Mouse (Mus musculus) heart, embryonic 11.5 days (tissue): Measurements from ENCODE around the gene Cabp1. TPM values are rescaled to one million over a fixed set of nuclear protein-coding genes. Genes with fewer than 3 reads are reported as not detected.
"Not testable (repeated sequence)": the region's sequence is repeated elsewhere in the genome, so short reads cannot be mapped to it uniquely, and the experiment has no call there.

Source experiments
- ATAC-seq: fragments of 200-750 bp; cut with Nextera tagmentation; replicated peaks from 2 replicates; pipeline ENCODE4 v1.8.0; 2017; ENCODE audit warnings: moderate library complexity; ENCODE audit not compliant: insufficient number of reproducible peaks, low FRiP score, low TSS enrichment
- H3K27ac ChIP-seq: fragments of 300-500 bp; sonication (generic); 2 replicates; pipeline ENCODE4 v1.5.1; 2014; ENCODE audit warnings: mild to moderate bottlenecking, low read depth, low read length
- H3K27me3 ChIP-seq: fragments of 300-500 bp; sonication (generic); 2 replicates; pipeline ENCODE4 v1.6.1; 2014; ENCODE audit warnings: mild to moderate bottlenecking, low read length, mixed read lengths; ENCODE audit not compliant: control insufficient read depth, insufficient read depth
- H3K36me3 ChIP-seq: fragments of 300-500 bp; sonication (generic); 2 replicates; pipeline ENCODE4 v1.6.1; 2014; ENCODE audit warnings: mild to moderate bottlenecking, low read length, moderate library complexity, mixed read lengths; ENCODE audit not compliant: control insufficient read depth, insufficient read depth
- H3K4me1 ChIP-seq: fragments of 300-500 bp; sonication (generic); 2 replicates; pipeline ENCODE4 v1.6.1; 2014; ENCODE audit warnings: low read length; ENCODE audit not compliant: control insufficient read depth, insufficient read depth
- H3K4me2 ChIP-seq: fragments of 300-500 bp; sonication (generic); 2 replicates; pipeline ENCODE4 v1.6.1; 2014; ENCODE audit warnings: mild to moderate bottlenecking, moderate library complexity
- H3K4me3 ChIP-seq: fragments of 300-500 bp; sonication (generic); 2 replicates; pipeline ENCODE4 v1.5.1; 2014; ENCODE audit warnings: low read depth, low read length
- H3K9ac ChIP-seq: fragments of 300-500 bp; sonication (generic); 2 replicates; pipeline ENCODE4 v1.6.1; 2014; ENCODE audit warnings: mild to moderate bottlenecking, low read depth, low read length, moderate library complexity
- H3K9me3 ChIP-seq: fragments of 300-500 bp; sonication (generic); replicated peaks from 2 replicates; pipeline ENCODE4 v1.6.1; 2016; ENCODE audit warnings: low read length; ENCODE audit not compliant: control insufficient read depth
- WGBS: fragments of 180-500 bp; shearing (Covaris S2); extraction: QIAGEN DNeasy Blood & Tissue Kit; methylation state at CpG from one replicate; pipeline ENCODE4 v1.1.7; 2014; ENCODE audit not compliant: insufficient replicate concordance; 5-methylcytosine and 5-hydroxymethylcytosine counted together
- polyA plus RNA-seq: library from polyadenylated mRNA; unstranded; fragments of >200 nt; fragmentation: Nextera tagmentation; extraction: Ambion mirVana; gene quantifications from 2 replicates; pipeline ENCODE4 v1.2.1, GENCODE M21; 2014

Cabp1 gene
- polyA plus RNA-seq, 1 experiment from 2014 or later = 0.63 TPM

DNA sequence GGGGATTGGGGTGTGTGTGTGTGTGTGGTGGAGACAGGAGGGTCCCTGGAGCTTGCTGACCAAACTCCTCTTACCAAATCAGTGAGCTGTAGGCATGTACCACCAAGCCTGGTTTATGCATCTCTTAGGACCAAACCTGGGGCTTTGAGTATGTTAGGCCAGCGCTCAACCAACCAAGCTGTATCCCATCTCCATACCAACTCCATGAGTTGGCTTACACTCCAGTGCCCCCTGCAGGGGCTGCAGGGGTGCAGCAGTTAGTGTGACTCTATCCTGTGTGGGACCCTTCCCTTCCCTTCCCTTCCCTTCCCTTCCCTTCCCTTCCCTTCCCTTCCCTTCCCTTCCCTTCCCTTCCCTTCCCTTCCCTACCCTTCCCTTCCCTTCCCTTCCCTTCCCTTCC, 19.6 kb downstream of the Cabp1 start:
- ATAC-seq = no peak

DNA sequence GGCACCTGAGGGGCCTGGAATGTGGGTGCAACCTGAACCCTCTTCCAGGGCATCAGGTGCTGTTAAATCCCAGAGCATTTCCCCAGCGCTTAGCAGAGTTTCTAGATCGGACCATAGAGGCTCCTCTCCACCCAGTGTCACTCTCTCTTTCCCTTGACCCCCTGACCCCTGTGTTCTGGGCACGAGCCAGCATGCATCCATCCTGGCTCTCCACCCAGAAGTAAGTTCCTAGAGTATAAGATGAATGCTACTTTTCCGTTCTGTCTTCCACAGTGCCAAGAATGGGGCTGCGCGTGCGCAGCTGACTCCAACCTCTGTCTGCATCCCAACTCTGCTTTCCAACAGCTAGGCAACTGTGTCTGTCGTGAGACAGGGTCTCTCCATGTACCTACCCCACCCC, 24.0 kb downstream of the Cabp1 start:
- no peak for ATAC-seq
- Histone ChIP-seq H3K9ac (no peak overlapping the region), H3K4me1 (peaks cover 8% of the 10 kb centered on the region; the same call in 1 of the 2 replicates), H3K9me3 (no peaks in the 10 kb centered on the region), H3K4me2 (no peak overlapping the region), H3K27me3 (no peaks in the 10 kb centered on the region), H3K36me3 (no peaks in the 10 kb centered on the region), H3K27ac (no peak overlapping the region), H3K4me3 (no peak overlapping the region)
- 85% methylated on average over 8 of the region's 8 CpGs for WGBS

More for the DNA sequence above, 19.6 kb downstream of the Cabp1 start:
- Histone ChIP-seq H3K9ac (no peak overlapping the region), H3K36me3 (no peaks in the 10 kb centered on the region), H3K4me1 (no peaks in the 10 kb centered on the region), H3K4me3 (no peak overlapping the region), H3K27ac (no peak overlapping the region), H3K9me3 (no peaks in the 10 kb centered on the region), H3K27me3 (no peaks in the 10 kb centered on the region), H3K4me2 (no peak overlapping the region)
- 93% methylated on average over 1 of the region's 1 CpGs for WGBS

DNA sequence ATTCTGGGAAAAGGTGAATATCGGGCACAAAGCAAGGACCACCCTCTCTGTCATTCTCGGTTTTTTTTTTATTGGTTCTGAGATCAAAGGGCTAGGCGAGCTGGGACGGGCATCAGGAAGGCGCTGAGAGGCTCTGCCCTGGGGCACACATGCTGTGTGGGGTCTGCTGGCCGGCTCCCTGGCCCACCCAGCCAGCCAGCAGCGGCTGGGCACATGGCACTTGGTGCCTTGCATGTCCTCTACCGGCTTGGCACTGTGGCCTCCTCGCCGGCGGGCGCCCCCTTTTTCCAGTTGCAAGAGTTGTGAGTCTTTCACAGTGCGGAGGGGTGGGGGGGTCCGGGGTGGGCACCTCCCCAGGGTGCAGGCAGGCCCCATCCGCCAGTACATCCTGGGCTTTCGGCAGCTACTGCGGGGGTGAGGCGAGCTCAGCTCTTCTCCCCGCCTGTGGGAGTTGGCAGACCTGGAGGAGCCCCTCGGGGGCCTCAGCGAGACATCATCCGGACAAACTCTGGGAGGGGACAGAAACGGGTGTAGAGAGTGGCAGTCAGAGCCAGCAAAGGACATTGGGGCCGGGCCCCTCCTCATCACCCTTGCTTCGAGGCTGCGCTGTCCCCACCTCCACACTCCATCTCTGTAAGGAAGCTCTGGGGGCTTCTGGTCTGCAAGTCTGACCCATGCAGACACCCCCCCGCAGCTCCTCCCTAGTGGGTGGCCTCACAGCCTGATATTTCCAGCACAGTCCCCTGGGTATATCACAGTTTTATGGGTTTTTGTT, 25.4 kb downstream of the Cabp1 start:
- Histone ChIP-seq H3K4me2 (peak overlapping the region; percentile 32), H3K27ac (no peak overlapping the region)

DNA sequence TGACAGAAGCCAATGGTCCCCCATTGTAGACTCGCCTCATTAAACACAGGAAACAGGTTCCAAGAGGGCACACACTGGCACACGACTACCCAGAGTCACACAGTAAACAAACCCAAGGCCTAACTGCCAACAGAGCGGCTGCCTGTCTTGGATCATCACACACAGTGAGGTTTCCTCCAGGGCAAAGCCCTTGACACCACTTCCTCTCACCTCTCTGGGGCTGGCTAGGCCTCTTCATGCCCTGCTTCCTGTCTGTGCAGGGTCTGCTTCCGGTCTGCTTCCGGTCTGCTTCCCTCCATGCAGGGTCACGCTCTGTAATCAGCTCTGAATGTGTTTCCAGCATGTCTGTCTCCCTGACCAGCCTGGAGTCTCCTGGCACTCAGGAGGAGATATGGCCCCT, 26.8 kb downstream of the Cabp1 start:
- Histone ChIP-seq H3K36me3 (no peaks in the 10 kb centered on the region), H3K4me1 (peaks cover 8% of the 10 kb centered on the region; the same call in 1 of the 2 replicates), H3K27me3 (no peaks in the 10 kb centered on the region), H3K9me3 (no peaks in the 10 kb centered on the region), H3K4me3 (no peak overlapping the region), H3K4me2 (no peak overlapping the region), H3K27ac (peak overlapping the region; percentile 59; the same call in 1 of the 2 replicates), H3K9ac (no peak overlapping the region)
- 53% methylated on average over 6 of the region's 6 CpGs for WGBS
- ATAC-seq = no peak

More for the DNA sequence above, 25.4 kb downstream of the Cabp1 start:
- no peak for ATAC-seq
- H3K9ac ChIP-seq = peak overlapping the region; percentile 52
- H3K4me1 ChIP-seq = peaks cover 8% of the 10 kb centered on the region; the same call in 1 of the 2 replicates
- H3K27me3 ChIP-seq = no peaks in the 10 kb centered on the region
- 39% methylated on average over 27 of the region's 27 CpGs for WGBS
- no peaks in the 10 kb centered on the region for H3K36me3 ChIP-seq
- no peaks in the 10 kb centered on the region for H3K9me3 ChIP-seq
- H3K4me3 ChIP-seq = no peak overlapping the region

DNA sequence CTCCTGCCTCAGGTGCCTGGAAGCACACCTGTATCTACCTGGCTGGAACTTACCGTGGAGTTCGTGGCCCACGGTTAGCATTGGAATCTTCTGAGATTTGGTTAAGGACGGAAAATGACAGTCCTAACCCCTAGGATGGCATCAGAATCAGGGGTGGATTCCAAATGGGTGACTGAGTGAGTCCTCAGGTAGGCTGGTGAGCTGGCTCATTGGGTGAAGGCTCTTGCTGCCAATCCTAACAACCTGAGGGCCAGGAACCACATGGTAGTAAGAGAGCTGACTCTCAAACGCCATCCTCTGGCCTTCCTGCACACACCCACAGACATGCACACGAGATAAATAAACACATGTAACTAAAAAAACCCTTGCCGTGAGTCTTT, 27.4 kb downstream of the Cabp1 start:
- H3K27me3 ChIP-seq = no peaks in the 10 kb centered on the region
- H3K9ac ChIP-seq = no peak overlapping the region
- H3K27ac ChIP-seq = peak overlapping the region; percentile 59; the same call in 1 of the 2 replicates
- H3K36me3 ChIP-seq = no peaks in the 10 kb centered on the region
- no peaks in the 10 kb centered on the region for H3K9me3 ChIP-seq
- WGBS = 80% methylated on average over 7 of the region's 7 CpGs
- no peak for ATAC-seq
- H3K4me2 ChIP-seq = no peak overlapping the region
- peaks cover 8% of the 10 kb centered on the region; the same call in 1 of the 2 replicates for H3K4me1 ChIP-seq
- no peak overlapping the region for H3K4me3 ChIP-seq

DNA sequence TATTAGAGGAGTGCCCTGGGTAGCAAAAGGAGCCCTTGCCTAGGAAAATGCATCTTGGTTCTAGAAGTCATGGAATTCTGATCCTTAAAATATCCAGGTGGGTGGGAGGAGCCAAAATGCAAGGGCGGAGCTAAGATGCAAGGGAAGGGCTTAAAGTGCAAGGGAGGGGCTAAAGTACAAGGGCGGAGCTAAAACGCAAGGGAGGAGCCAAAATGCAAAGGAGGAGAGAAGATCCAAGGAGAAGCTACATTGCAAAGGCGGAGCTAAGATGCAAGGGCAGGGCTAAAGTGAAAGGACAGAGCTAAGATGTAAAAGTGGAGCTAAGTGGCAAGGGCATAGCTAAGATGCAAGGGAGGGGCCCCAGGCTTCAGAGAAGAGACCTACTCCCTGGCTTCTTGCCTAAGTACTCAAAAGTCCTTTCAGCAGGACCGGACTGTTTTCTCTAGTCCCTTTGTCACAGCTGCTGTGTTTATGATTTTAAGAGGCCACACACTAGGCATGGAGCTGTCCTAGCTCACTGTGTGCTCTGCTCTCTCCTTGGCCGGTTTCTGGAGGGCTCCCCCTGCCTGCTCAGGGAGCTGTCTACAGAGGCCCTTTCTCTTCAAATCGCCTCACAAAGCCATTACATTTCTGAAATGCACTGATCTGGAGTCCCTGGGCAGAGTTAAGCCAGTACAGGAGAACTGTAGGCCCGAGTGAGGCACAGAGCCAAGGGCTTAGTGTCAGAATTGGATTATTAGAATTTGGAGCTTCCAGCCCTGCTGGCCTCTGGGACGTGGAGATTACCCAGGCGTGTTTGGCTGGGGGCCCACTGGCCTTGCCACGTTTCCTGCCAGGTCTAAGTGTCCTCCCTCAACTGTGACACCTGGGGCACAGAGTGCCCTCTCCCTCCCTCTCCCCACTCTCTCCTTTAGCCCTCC, 28.0 kb downstream of the Cabp1 start:
- H3K27ac ChIP-seq = peak overlapping the region; percentile 59; the same call in 1 of the 2 replicates
- 52% methylated on average over 11 of the region's 11 CpGs for WGBS
- H3K9ac ChIP-seq = no peak overlapping the region; the same call in 1 of the 2 replicates
- no peak for ATAC-seq
- H3K9me3 ChIP-seq = no peaks in the 10 kb centered on the region
- H3K27me3 ChIP-seq = no peaks in the 10 kb centered on the region
- H3K4me1 ChIP-seq = peaks cover 12% of the 10 kb centered on the region; the same call in 1 of the 2 replicates
- no peaks in the 10 kb centered on the region for H3K36me3 ChIP-seq
- H3K4me2 ChIP-seq = no peak overlapping the region
- no peak overlapping the region for H3K4me3 ChIP-seq

DNA sequence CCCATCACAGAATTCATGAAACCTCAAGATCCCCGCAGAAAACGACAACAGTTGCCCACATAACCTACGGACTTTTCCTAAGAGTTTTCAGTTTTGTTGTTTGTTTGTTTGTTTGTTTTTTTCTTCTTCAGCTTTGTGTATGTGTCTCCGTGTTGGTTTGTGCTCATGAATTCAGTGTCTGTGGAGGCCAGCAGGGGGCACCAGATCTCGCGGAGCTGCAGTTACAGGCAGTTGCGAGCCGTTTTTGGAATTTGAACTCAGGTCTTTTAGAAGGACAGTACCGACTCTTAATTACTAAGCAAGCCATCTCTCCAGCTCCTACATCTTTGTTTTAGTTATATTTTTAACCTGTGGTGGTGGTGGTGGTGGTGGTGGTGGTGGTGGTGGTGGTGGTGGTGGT, 28.8 kb downstream of the Cabp1 start:
- Histone ChIP-seq H3K9me3 (no peaks in the 10 kb centered on the region), H3K27me3 (no peaks in the 10 kb centered on the region), H3K27ac (no peak overlapping the region), H3K4me3 (no peak overlapping the region), H3K4me2 (no peak overlapping the region), H3K36me3 (no peaks in the 10 kb centered on the region), H3K4me1 (peaks cover 14% of the 10 kb centered on the region; the same call in 1 of the 2 replicates), H3K9ac (no peak overlapping the region)
- whole genome bisulfite sequencing = 53% methylated on average over 9 of the region's 9 CpGs
- no peak for ATAC-seq

DNA sequence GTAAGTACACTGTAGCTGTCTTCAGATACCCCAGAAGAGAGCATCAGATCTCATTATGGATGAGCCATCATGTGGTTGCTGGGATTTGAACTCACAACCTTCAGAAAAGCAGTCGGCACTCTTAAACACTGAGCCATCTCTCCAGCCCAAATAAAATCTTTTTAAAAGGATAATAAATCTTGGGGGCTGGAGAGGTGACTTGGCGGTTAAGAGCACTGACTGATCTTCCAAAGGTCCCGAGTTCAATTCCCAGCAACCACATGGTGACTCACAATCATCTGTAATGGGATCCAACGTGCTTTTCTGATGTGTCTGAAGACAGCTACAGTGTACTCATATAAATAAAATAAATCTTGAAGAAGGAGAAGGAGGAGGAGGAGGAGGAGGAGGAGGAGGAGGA, 29.7 kb downstream of the Cabp1 start:
- H3K9ac ChIP-seq, H3K27ac ChIP-seq, H3K4me3 ChIP-seq, H3K9me3 ChIP-seq, H3K27me3 ChIP-seq, H3K36me3 ChIP-seq, H3K4me2 ChIP-seq, ATAC-seq: not testable (repeated sequence)
- 74% methylated on average over 4 of the region's 4 CpGs for WGBS
- H3K4me1 ChIP-seq = peaks cover 14% of the 10 kb centered on the region; the same call in 1 of the 2 replicates
